Comparison of ENCODE assay signal across 19 mouse cellular contexts in genomic region chr17:65799353-65799752, GRCm38 (mm10).
"Had no signal": no experiment of that assay in that cellular context is flagged by ENCODE, and none has a peak within 500 bp of the region (broad histone marks: within the 10 kb centered on the region; RNA-seq: fewer than 3 reads in every experiment).

No protein-coding gene starts in this region.

- DNase-seq: kidney, adult 18-20 months; kidney, postnatal 10 days; kidney, postnatal 4 days; left cerebral cortex, postnatal 4 days; lung, embryonic 14.5 days; lung, postnatal 10 days; lung, postnatal 4 days; midbrain, embryonic 14.5 days; retina, postnatal 1 day; right cerebral cortex, postnatal 4 days; thymus, adult 2 months; thymus, postnatal 25 days had no signal

- H3K36me3 ChIP-seq: neural tube, embryonic 15.5 days had no signal

- H3K27ac ChIP-seq: layer of hippocampus, adult 2 months; limb, embryonic 13.5 days; liver, embryonic 15.5 days; midbrain, embryonic 10.5 days; neural tube, embryonic 15.5 days; stomach, embryonic 15.5 days had no signal

- H3K27me3 ChIP-seq: limb, embryonic 13.5 days; liver, embryonic 15.5 days; neural tube, embryonic 15.5 days; stomach, embryonic 15.5 days had no signal

- H3K4me2 ChIP-seq: limb, embryonic 13.5 days; liver, embryonic 15.5 days; lung, embryonic 14.5 days; neural tube, embryonic 15.5 days; stomach, embryonic 15.5 days had no signal

- H3K4me3 ChIP-seq: layer of hippocampus, adult 2 months; limb, embryonic 13.5 days; liver, embryonic 15.5 days; midbrain, embryonic 10.5 days; myocyte; neural tube, embryonic 15.5 days; stomach, embryonic 15.5 days had no signal

- H3K9ac ChIP-seq: limb, embryonic 13.5 days; liver, embryonic 15.5 days; lung, embryonic 14.5 days; neural tube, embryonic 15.5 days; stomach, embryonic 15.5 days had no signal

- H3K4me1 ChIP-seq: limb, embryonic 13.5 days; stomach, embryonic 15.5 days had no signal

- H3K9me3 ChIP-seq: limb, embryonic 13.5 days; liver, embryonic 15.5 days; midbrain, embryonic 10.5 days; neural tube, embryonic 15.5 days; stomach, embryonic 15.5 days had no signal
